Mouse (Mus musculus): ENCODE results near the gene Srf. TPM values are rescaled to one million over a fixed set of nuclear protein-coding genes. Genes with fewer than 3 reads are reported as not detected.

Srf gene
- polyA plus RNA-seq, 1 experiment from 2014 or later = 17.8 TPM

Small RNA genes within 50 kb of the gene (microRNA-seq; reads per million reads assigned to microRNA genes)
- gene Mir6976 = not detected

Other genes with a start within 250 kb of the Srf start
- gene Abcc10, start 227.8 kb downstream of the Srf start, polyA plus RNA-seq (2014; fragmentation: Nextera tagmentation; extraction: Ambion mirVana) = 4.1 and 5.6 TPM in 2 replicates
- gene Zfp318, start 172.4 kb downstream of the Srf start, polyA plus RNA-seq (2014; fragmentation: Nextera tagmentation; extraction: Ambion mirVana) = 11.0 and 13.0 TPM in 2 replicates
- gene Crip3, start 127.2 kb downstream of the Srf start, polyA plus RNA-seq (2014; fragmentation: Nextera tagmentation; extraction: Ambion mirVana) = 0.61 and 1.3 TPM in 2 replicates
- gene Slc22a7, start 117.7 kb downstream of the Srf start, polyA plus RNA-seq (2014; fragmentation: Nextera tagmentation; extraction: Ambion mirVana) = not detected in 2 replicates
- gene Ttbk1, start 68.5 kb downstream of the Srf start, polyA plus RNA-seq (2014; fragmentation: Nextera tagmentation; extraction: Ambion mirVana) = 0.16 and 0.18 TPM in 2 replicates
- gene Dnph1, start 59.5 kb downstream of the Srf start, polyA plus RNA-seq (2014; fragmentation: Nextera tagmentation; extraction: Ambion mirVana) = 25.8 and 26.4 TPM in 2 replicates
- gene Cul9, start 9.8 kb downstream of the Srf start, polyA plus RNA-seq (2014; fragmentation: Nextera tagmentation; extraction: Ambion mirVana) = 4.6 and 5.1 TPM in 2 replicates
- gene Ptk7, start 73.3 kb upstream of the Srf start, polyA plus RNA-seq (2014; fragmentation: Nextera tagmentation; extraction: Ambion mirVana) = 12.8 and 21.3 TPM in 2 replicates
- 20.3 and 21.4 TPM in 2 replicates for gene Klc4, start 89.8 kb upstream of the Srf start, polyA plus RNA-seq (2014; fragmentation: Nextera tagmentation; extraction: Ambion mirVana)
- 116 and 122 TPM in 2 replicates for gene Mrpl2, start 90.1 kb upstream of the Srf start, polyA plus RNA-seq (2014; fragmentation: Nextera tagmentation; extraction: Ambion mirVana)
- gene Cul7, start 94.2 kb upstream of the Srf start, polyA plus RNA-seq (2014; fragmentation: Nextera tagmentation; extraction: Ambion mirVana) = 31.3 and 34.3 TPM in 2 replicates
- 33.9 and 36.9 TPM in 2 replicates for gene Rrp36, start 118.2 kb upstream of the Srf start, polyA plus RNA-seq (2014; fragmentation: Nextera tagmentation; extraction: Ambion mirVana)
- 125 and 129 TPM in 2 replicates for gene Mea1, start 122.6 kb upstream of the Srf start, polyA plus RNA-seq (2014; fragmentation: Nextera tagmentation; extraction: Ambion mirVana)
- gene Klhdc3, start 124.7 kb upstream of the Srf start, polyA plus RNA-seq (2014; fragmentation: Nextera tagmentation; extraction: Ambion mirVana) = 145 and 157 TPM in 2 replicates
- 42.7 and 46.3 TPM in 2 replicates for gene Ppp2r5d, start 148.9 kb upstream of the Srf start, polyA plus RNA-seq (2014; fragmentation: Nextera tagmentation; extraction: Ambion mirVana)
- gene Pex6, start 155.3 kb upstream of the Srf start, polyA plus RNA-seq (2014; fragmentation: Nextera tagmentation; extraction: Ambion mirVana) = 10.4 and 10.5 TPM in 2 replicates
- 1.6 TPM in 2 replicates for gene Gnmt, start 173.0 kb upstream of the Srf start, polyA plus RNA-seq (2014; fragmentation: Nextera tagmentation; extraction: Ambion mirVana)
- gene Cnpy3, start 196.0 kb upstream of the Srf start, polyA plus RNA-seq (2014; fragmentation: Nextera tagmentation; extraction: Ambion mirVana) = 41.6 and 43.7 TPM in 2 replicates
- gene Ptcra, start 207.5 kb upstream of the Srf start, polyA plus RNA-seq (2014; fragmentation: Nextera tagmentation; extraction: Ambion mirVana) = 0.15 TPM in 1 of 2 replicates, not detected in the other
- gene 2310039H08Rik, start 216.5 kb upstream of the Srf start, polyA plus RNA-seq (2014; fragmentation: Nextera tagmentation; extraction: Ambion mirVana) = 59.3 and 67.8 TPM in 2 replicates
- gene Rpl7l1, start 226.5 kb upstream of the Srf start, polyA plus RNA-seq (2014; fragmentation: Nextera tagmentation; extraction: Ambion mirVana) = 84.6 and 86.7 TPM in 2 replicates